Mouse (Mus musculus): ENCODE measurements around the gene Ece2. TPM values are rescaled to one million over a fixed set of nuclear protein-coding genes. Genes with fewer than 3 reads are reported as not detected.
"Not testable (repeated sequence)": the region's sequence is repeated elsewhere in the genome, so short reads cannot be mapped to it uniquely, and the experiment has no call there.

The Ece2 gene
- polyA plus RNA-seq, 1 experiment: not detected

DNA sequence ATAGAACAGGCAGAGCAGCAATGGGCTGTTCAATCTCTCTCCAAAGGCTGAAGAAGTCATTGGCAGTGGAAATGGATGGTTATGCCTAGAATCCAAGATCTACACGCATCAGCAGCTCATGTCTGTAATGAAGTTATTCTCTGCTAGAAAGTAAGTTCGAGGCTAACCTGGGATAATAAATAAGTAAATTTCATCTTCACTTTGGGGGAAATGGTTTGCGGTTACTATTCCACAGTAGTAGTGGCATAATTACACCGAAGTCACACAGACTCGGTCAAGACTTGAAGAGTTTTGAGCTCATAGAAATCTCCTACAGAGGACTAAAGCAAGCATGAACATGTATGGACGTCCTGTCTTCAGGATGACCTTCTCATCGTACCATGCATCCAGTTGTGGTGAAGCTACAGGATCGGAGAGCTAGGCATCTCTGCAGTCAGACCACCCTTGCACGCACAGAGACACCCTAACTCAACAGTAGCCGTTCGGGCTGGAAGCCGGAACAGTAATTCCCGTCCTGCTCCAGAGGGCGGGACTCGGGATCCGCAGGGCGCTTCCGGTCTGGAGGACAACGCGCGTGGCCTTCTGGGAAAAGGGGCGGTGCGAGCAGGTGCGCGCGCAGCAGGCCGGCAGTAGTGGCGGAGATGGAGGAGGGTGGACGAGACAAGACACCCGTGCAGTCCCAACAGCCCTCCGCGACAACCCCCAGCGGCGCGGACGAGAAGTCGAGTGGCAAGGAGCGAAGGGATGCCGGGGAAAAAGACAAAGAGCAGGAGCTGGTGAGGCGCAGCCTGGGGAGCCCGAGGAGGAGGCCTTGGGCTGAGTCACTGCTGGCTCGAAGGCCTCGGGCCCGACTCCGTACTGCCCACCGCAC lies 21.7 kb downstream of the Ece2 start, which contains the start of gene Psmd2:
TSS of gene Psmd2 (plus strand) at position 577 of the 871 bp plus-strand sequence.
- peaks cover 30% of the 10 kb centered on the region for H3K36me3 ChIP-seq (ENCODE audit: control insufficient read depth)
- peak within 1 kb of the TSS; percentile 75 for H3K4me3 ChIP-seq (replicated peaks)
- no peaks in the 10 kb centered on the region for H3K9me3 ChIP-seq (ENCODE audit: control insufficient read depth, low read length)
- H3K27me3 ChIP-seq (ENCODE audit: control insufficient read depth): peaks cover 4% of the 10 kb centered on the region; the same call in 1 of the 2 replicates
- TF ChIP-seq TAL1 (IDR thresholded peaks at IDR 0.05; ENCODE audit: low read length) (no peak), GATA1 (IDR thresholded peaks at IDR 0.05; ENCODE audit: low read length) (no peak)
- H3K4me1 ChIP-seq (ENCODE audit: control insufficient read depth): peaks cover 18% of the 10 kb centered on the region

DNA sequence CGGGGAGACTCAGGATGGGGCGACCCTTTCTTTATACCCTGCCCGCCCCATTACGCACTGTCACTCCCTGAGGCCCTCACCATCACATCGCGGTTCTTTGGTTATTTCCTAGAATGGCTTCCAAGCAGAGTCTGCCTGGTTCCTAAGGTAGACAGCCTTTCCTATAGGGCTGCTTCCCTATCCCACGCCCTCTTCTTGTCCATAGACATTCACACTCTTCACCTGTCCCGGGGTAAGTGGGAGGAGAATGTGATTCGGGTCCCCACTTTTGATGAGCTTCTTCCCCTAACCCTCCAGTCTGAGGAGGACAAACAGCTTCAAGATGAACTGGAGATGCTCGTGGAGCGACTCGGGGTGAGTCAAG lies 22.3 kb downstream of the Ece2 start:
- no peak for TF ChIP-seq TAL1 (IDR thresholded peaks at IDR 0.05; ENCODE audit: low read length)
- TF ChIP-seq GATA1 (IDR thresholded peaks at IDR 0.05; ENCODE audit: low read length): no peak
- Histone ChIP-seq H3K36me3 (ENCODE audit: control insufficient read depth) (peaks cover 36% of the 10 kb centered on the region), H3K27me3 (ENCODE audit: control insufficient read depth) (peaks cover 4% of the 10 kb centered on the region; the same call in 1 of the 2 replicates), H3K4me3 (replicated peaks) (peak overlapping the region; percentile 75), H3K4me1 (ENCODE audit: control insufficient read depth) (peaks cover 18% of the 10 kb centered on the region), H3K9me3 (ENCODE audit: control insufficient read depth, low read length) (no peaks in the 10 kb centered on the region)

GRCm38 (mm10) chr16:20653315-20653714 lies 23.7 kb downstream of the Ece2 start:
- Histone ChIP-seq H3K9me3 (ENCODE audit: control insufficient read depth, low read length) (no peaks in the 10 kb centered on the region), H3K27me3 (ENCODE audit: control insufficient read depth) (no peaks in the 10 kb centered on the region), H3K4me1 (ENCODE audit: control insufficient read depth) (peaks cover 18% of the 10 kb centered on the region), H3K4me3 (replicated peaks) (no peak overlapping the region), H3K36me3 (ENCODE audit: control insufficient read depth) (peaks cover 50% of the 10 kb centered on the region)
- TF ChIP-seq TAL1 (IDR thresholded peaks at IDR 0.05; ENCODE audit: low read length) (no peak), GATA1 (IDR thresholded peaks at IDR 0.05; ENCODE audit: low read length) (no peak)

GRCm38 (mm10) chr16:20657661-20658060 lies 28.0 kb downstream of the Ece2 start:
- H3K4me1 ChIP-seq (ENCODE audit: control insufficient read depth): peaks cover 7% of the 10 kb centered on the region
- TF ChIP-seq GATA1 (IDR thresholded peaks at IDR 0.05; ENCODE audit: low read length): no peak
- no peak for TF ChIP-seq TAL1 (IDR thresholded peaks at IDR 0.05; ENCODE audit: low read length)
- peaks cover 93% of the 10 kb centered on the region for H3K36me3 ChIP-seq (ENCODE audit: control insufficient read depth)
- H3K4me3 ChIP-seq (replicated peaks): no peak overlapping the region
- H3K9me3 ChIP-seq (ENCODE audit: control insufficient read depth, low read length): no peaks in the 10 kb centered on the region
- H3K27me3 ChIP-seq (ENCODE audit: control insufficient read depth): no peaks in the 10 kb centered on the region

- H3K27me3 ChIP-seq (ENCODE audit: control insufficient read depth): not testable (repeated sequence)
- H3K36me3 ChIP-seq (ENCODE audit: control insufficient read depth): peaks cover 19% of the 10 kb centered on the region
Measured at GRCm38 (mm10) chr16:20668013-20668412, 38.4 kb downstream of the Ece2 start, which contains the start of gene Eif4g1. Eif4g1 (plus strand) TSS chr16:20668313.

GRCm38 (mm10) chr16:20670291-20670690 lies 40.7 kb downstream of the Ece2 start:
- TF ChIP-seq TAL1 (IDR thresholded peaks at IDR 0.05; ENCODE audit: low read length): no peak
- TF ChIP-seq GATA1 (IDR thresholded peaks at IDR 0.05; ENCODE audit: low read length): no peak
- no peaks in the 10 kb centered on the region for H3K27me3 ChIP-seq (ENCODE audit: control insufficient read depth)

More at GRCm38 (mm10) chr16:20668013-20668412, 38.4 kb downstream of the Ece2 start, which contains the start of gene Eif4g1:
- not testable (repeated sequence) for H3K9me3 ChIP-seq (ENCODE audit: control insufficient read depth, low read length); H3K4me3 ChIP-seq (replicated peaks)
- peaks cover 10% of the 10 kb centered on the region for H3K4me1 ChIP-seq (ENCODE audit: control insufficient read depth)

GRCm38 (mm10) chr16:20671886-20672285 lies 42.3 kb downstream of the Ece2 start:
- Histone ChIP-seq H3K4me1 (ENCODE audit: control insufficient read depth) (peaks cover 45% of the 10 kb centered on the region), H3K9me3 (ENCODE audit: control insufficient read depth, low read length) (no peaks in the 10 kb centered on the region), H3K27me3 (ENCODE audit: control insufficient read depth) (no peaks in the 10 kb centered on the region), H3K36me3 (ENCODE audit: control insufficient read depth) (peaks cover 30% of the 10 kb centered on the region), H3K4me3 (replicated peaks) (peak overlapping the region; percentile 94)
- TF ChIP-seq TAL1 (IDR thresholded peaks at IDR 0.05; ENCODE audit: low read length) (no peak), GATA1 (IDR thresholded peaks at IDR 0.05; ENCODE audit: low read length) (no peak)

More at GRCm38 (mm10) chr16:20670291-20670690, 40.7 kb downstream of the Ece2 start:
- H3K9me3 ChIP-seq (ENCODE audit: control insufficient read depth, low read length): no peaks in the 10 kb centered on the region
- peaks cover 14% of the 10 kb centered on the region for H3K36me3 ChIP-seq (ENCODE audit: control insufficient read depth)
- H3K4me3 ChIP-seq (replicated peaks): no peak overlapping the region
- peaks cover 31% of the 10 kb centered on the region for H3K4me1 ChIP-seq (ENCODE audit: control insufficient read depth)

- H3K36me3 ChIP-seq (ENCODE audit: control insufficient read depth): peaks cover 37% of the 10 kb centered on the region
- H3K27me3 ChIP-seq (ENCODE audit: control insufficient read depth): no peaks in the 10 kb centered on the region
- peaks cover 51% of the 10 kb centered on the region for H3K4me1 ChIP-seq (ENCODE audit: control insufficient read depth)
- H3K9me3 ChIP-seq (ENCODE audit: control insufficient read depth, low read length): no peaks in the 10 kb centered on the region
- TF ChIP-seq GATA1 (IDR thresholded peaks at IDR 0.05; ENCODE audit: low read length) (no peak), TAL1 (IDR thresholded peaks at IDR 0.05; ENCODE audit: low read length) (no peak)
- peak overlapping the region; percentile 94 for H3K4me3 ChIP-seq (replicated peaks)
Measured at GRCm38 (mm10) chr16:20672500-20672902, 42.9 kb downstream of the Ece2 start.

GRCm38 (mm10) chr16:20672965-20673705 lies 43.5 kb downstream of the Ece2 start:
- Histone ChIP-seq H3K27me3 (ENCODE audit: control insufficient read depth) (no peaks in the 10 kb centered on the region), H3K36me3 (ENCODE audit: control insufficient read depth) (peaks cover 43% of the 10 kb centered on the region), H3K9me3 (ENCODE audit: control insufficient read depth, low read length) (no peaks in the 10 kb centered on the region), H3K4me1 (ENCODE audit: control insufficient read depth) (peaks cover 57% of the 10 kb centered on the region), H3K4me3 (replicated peaks) (peak overlapping the region; percentile 94)
- TF ChIP-seq GATA1 (IDR thresholded peaks at IDR 0.05; ENCODE audit: low read length): no peak
- no peak for TF ChIP-seq TAL1 (IDR thresholded peaks at IDR 0.05; ENCODE audit: low read length)

Data from erythroblast, embryonic 14.5 days (primary cell).